Comparison of ENCODE assay signal across 22 mouse cellular contexts in genomic region chr1:131268776-131269175, GRCm38 (mm10). TPM values are rescaled to one million over a fixed set of nuclear protein-coding genes. Genes with fewer than 3 reads are reported as not detected.
A peak's percentile ranks its signal among the peaks of the same experiment; 100 is the strongest.
DNase-seq lines count a peak whose midpoint lies in the region; ATAC-seq and TF ChIP-seq lines count a peak whose summit lies in the region.
"Had no signal": no experiment of that assay in that cellular context is flagged by ENCODE, and none has a peak within 500 bp of the region (broad histone marks: within the 10 kb centered on the region; RNA-seq: fewer than 3 reads in every experiment).

No protein-coding gene starts in this region.

- no peak overlapping the region for H3K4me2 ChIP-seq in forebrain, embryonic 14.5 days (ENCODE audit: low read length)
- H3K4me2 ChIP-seq: embryonic facial prominence, embryonic 12.5 days; forebrain, embryonic 13.5 days had no signal

- no peaks in the 10 kb centered on the region for H3K27me3 ChIP-seq in C2C12 (ENCODE audit: control insufficient read depth, insufficient read depth, insufficient read length)
- peaks cover 67% of the 10 kb centered on the region for H3K27me3 ChIP-seq in E14TG2a.4 (ENCODE audit: insufficient read depth, low read length)
- no peaks in the 10 kb centered on the region for H3K27me3 ChIP-seq in forebrain, embryonic 14.5 days (replicated peaks; ENCODE audit: control insufficient read depth, insufficient read depth, low read length)
- H3K27me3 ChIP-seq: CH12.LX; forebrain, embryonic 13.5 days; Patski had no signal

- DNase-seq in R1 (ENCODE audit: low read depth, low spot score): peak; percentile 82
- no peak for DNase-seq in cerebellum, postnatal 25 days
- DNase-seq in forebrain, embryonic 14.5 days (ENCODE audit: low spot score): no peak
- no peak for DNase-seq in cerebellum, postnatal 14 days
- DNase-seq: adrenal gland, adult 8-10 months; adrenal gland, postnatal 14 days; adrenal gland, postnatal 36 days; cerebellum, adult 11-12 months; cerebellum, adult 2 months; cerebellum, adult 9-10 months; cerebellum, postnatal 10 days had no signal

- TF ChIP-seq CTCF in C2C12 (IDR thresholded peaks at IDR 0.05; ENCODE audit: control insufficient read depth, insufficient read depth, insufficient read length) (no peak), E14TG2a.4 (conservative IDR thresholded peaks at IDR 0.05; ENCODE audit: low read length) (no peak)

- H3K4me1 ChIP-seq in E14TG2a.4 (replicated peaks; ENCODE audit: low read depth, low read length): peaks cover 20% of the 10 kb centered on the region
- no peaks in the 10 kb centered on the region; the same call in 1 of the 2 replicates for H3K4me1 ChIP-seq in forebrain, embryonic 14.5 days (ENCODE audit: control insufficient read depth, insufficient read depth, low read length)
- H3K4me1 ChIP-seq: embryonic facial prominence, embryonic 12.5 days had no signal

- H3K36me3 ChIP-seq in C2C12 (ENCODE audit: control insufficient read depth, insufficient read depth): no peaks in the 10 kb centered on the region
- no peaks in the 10 kb centered on the region for H3K36me3 ChIP-seq in E14TG2a.4 (ENCODE audit: insufficient read depth, low read length)
- no peaks in the 10 kb centered on the region for H3K36me3 ChIP-seq in forebrain, embryonic 14.5 days (ENCODE audit: control insufficient read depth, insufficient read depth, low read length)
- H3K36me3 ChIP-seq: embryonic facial prominence, embryonic 10.5 days; embryonic facial prominence, embryonic 12.5 days; G1E had no signal

- H3K79me3 ChIP-seq in C2C12 (ENCODE audit: low read depth): no peaks in the 10 kb centered on the region

- H3K9ac ChIP-seq in forebrain, embryonic 14.5 days (ENCODE audit: low read length): no peak overlapping the region
- H3K9ac ChIP-seq: embryonic facial prominence, embryonic 12.5 days; forebrain, embryonic 13.5 days had no signal

- no peak overlapping the region for H3K27ac ChIP-seq in forebrain, embryonic 14.5 days (ENCODE audit: low read depth, low read length)
- H3K27ac ChIP-seq: embryonic facial prominence, embryonic 10.5 days; embryonic facial prominence, embryonic 12.5 days; forebrain, embryonic 13.5 days had no signal

- no peaks in the 10 kb centered on the region for H3K79me2 ChIP-seq in C2C12 (ENCODE audit: control insufficient read depth, insufficient read depth)

- WGBS in forebrain, embryonic 14.5 days: 87% methylated on average over 10 of the region's 10 CpGs

- H3K4me3 ChIP-seq in C2C12 (ENCODE audit: insufficient read depth, poor library complexity, severe bottlenecking): no peak overlapping the region
- H3K4me3 ChIP-seq in E14TG2a.4 (replicated peaks; ENCODE audit: low read length): peak overlapping the region; percentile 10; the same call in 1 of the 2 replicates
- H3K4me3 ChIP-seq in forebrain, embryonic 14.5 days (ENCODE audit: low read depth, low read length): no peak overlapping the region
- H3K4me3 ChIP-seq: embryonic facial prominence, embryonic 10.5 days; embryonic facial prominence, embryonic 12.5 days; forebrain, embryonic 13.5 days had no signal

- no peak for ATAC-seq in forebrain, embryonic 14.5 days
- ATAC-seq: activated CD4-positive, CD25-positive, alpha-beta regulatory T cell, adult 4 months; CD4-positive, CD25-positive, alpha-beta regulatory T cell, adult 4 months; forebrain, embryonic 13.5 days; forebrain, embryonic 16.5 days; Patski had no signal

- no peak overlapping the region for H3ac ChIP-seq in C2C12 (ENCODE audit: control insufficient read depth, insufficient read length, low read depth)

- H3K9me3 ChIP-seq in E14TG2a.4 (ENCODE audit: low read length): no peaks in the 10 kb centered on the region
- H3K9me3 ChIP-seq in forebrain, embryonic 14.5 days (replicated peaks; ENCODE audit: control insufficient read depth, low read length): no peaks in the 10 kb centered on the region
- H3K9me3 ChIP-seq: embryonic facial prominence, embryonic 10.5 days; embryonic facial prominence, embryonic 12.5 days; forebrain, embryonic 13.5 days; G1E had no signal

TF ChIP-seq in C2C12, 6 proteins besides CTCF, POLR2A, EP300 and RAD21:
- no peak for TF ChIP-seq MYOD1 (IDR thresholded peaks at IDR 0.05; ENCODE audit: control insufficient read depth, insufficient read length, low read depth)
- TF ChIP-seq MAX (IDR thresholded peaks at IDR 0.05): no peak
- TF ChIP-seq CEBPB (IDR thresholded peaks at IDR 0.05; ENCODE audit: low read depth): no peak
- TF ChIP-seq MYOG (IDR thresholded peaks at IDR 0.05; ENCODE audit: control insufficient read depth, extremely low read depth, insufficient read length): no peak
- no peak for TF ChIP-seq FOSL1 (IDR thresholded peaks at IDR 0.05; ENCODE audit: insufficient read depth, low read length, poor library complexity, severe bottlenecking)
- peak; percentile 30 for TF ChIP-seq USF1 (IDR thresholded peaks at IDR 0.05; ENCODE audit: low read depth)
TF ChIP-seq in C2C12: peak in this region for 1.

RNA-seq across cellular contexts. Expression of gene Ikbke, which starts 10.6 kb away (rescaled TPM):
- 1.4 TPM for polyA plus RNA-seq in C2C12 (2012; fragmentation: generic; extraction: Trizol)
- polyA plus RNA-seq in forebrain, embryonic 14.5 days (2014; fragmentation: Nextera tagmentation; extraction: Ambion mirVana): 0.29 and 0.72 TPM in 2 replicates

RNA-seq across cellular contexts. Expression of gene Rassf5, which starts 23.7 kb away (rescaled TPM):
- polyA plus RNA-seq in C2C12 (2012; fragmentation: generic; extraction: Trizol): 2.3 TPM
- polyA plus RNA-seq in forebrain, embryonic 14.5 days (2014; fragmentation: Nextera tagmentation; extraction: Ambion mirVana): 1.0 and 1.2 TPM in 2 replicates
